Mouse (Mus musculus) myocyte (in vitro differentiated cells): ENCODE results near the gene Akap12. TPM values are rescaled to one million over a fixed set of nuclear protein-coding genes. Genes with fewer than 3 reads are reported as not detected.

Source experiments
- H3K27me3 ChIP-seq: one replicate; pipeline ENCODE4 v1.6.1; 2011; ENCODE audit not compliant: control insufficient read depth, insufficient read depth, insufficient read length
- H3K36me3 ChIP-seq: one replicate; pipeline ENCODE4 v1.6.1; 2011; ENCODE audit not compliant: control insufficient read depth, insufficient read depth
- H3K4me2 ChIP-seq: one replicate; pipeline ENCODE4 v1.6.1; 2011; ENCODE audit warnings: low read depth, control low read depth
- H3K4me3 ChIP-seq: one replicate; pipeline ENCODE4 v1.5.1; 2011; ENCODE audit warnings: mild to moderate bottlenecking, control low read depth, moderate library complexity
- H3K79me2 ChIP-seq: one replicate; pipeline ENCODE4 v1.6.1; 2011; ENCODE audit not compliant: control insufficient read depth, insufficient read depth
- H3ac ChIP-seq: one replicate; pipeline ENCODE4 v1.6.1; 2011; ENCODE audit not compliant: control insufficient read depth, insufficient read length
- CEBPB ChIP-seq: IDR thresholded peaks from 2 replicates; pipeline ENCODE4 v1.6.1; 2011; ENCODE audit warnings: mild to moderate bottlenecking, moderate library complexity; ENCODE audit not compliant: poor library complexity, insufficient read depth, severe bottlenecking
- E2F4 ChIP-seq: IDR thresholded peaks from one replicate; pipeline ENCODE4 v1.6.1; 2011; ENCODE audit warnings: mild to moderate bottlenecking, control low read depth, moderate library complexity; ENCODE audit not compliant: insufficient read depth
- MAX ChIP-seq: IDR thresholded peaks from one replicate; pipeline ENCODE4 v1.6.1; 2011; ENCODE audit warnings: low read depth, mild to moderate bottlenecking, control low read depth
- MYOD1 ChIP-seq, 3 experiments: IDR thresholded peaks; one replicate each; pipeline ENCODE4 v1.6.1; 2011; ENCODE audit warnings: control low read depth in 2 of 3, low read depth in 2 of 3, mild to moderate bottlenecking in 2 of 3, moderate library complexity in 1 of 3; ENCODE audit not compliant: insufficient read length in 2 of 3, control insufficient read depth in 1 of 3
- MYOG ChIP-seq, 3 experiments: IDR thresholded peaks; one replicate each; pipeline ENCODE4 v1.6.1; 2011; ENCODE audit warnings: control low read depth in 2 of 3, low read depth in 2 of 3, mild to moderate bottlenecking in 2 of 3; ENCODE audit not compliant: insufficient read length in 2 of 3, control insufficient read depth in 1 of 3, insufficient read depth in 1 of 3
- POLR2A ChIP-seq: IDR thresholded peaks from one replicate; pipeline ENCODE4 v1.6.1; 2011; ENCODE audit warnings: low read depth, mild to moderate bottlenecking, control low read depth, moderate library complexity; ENCODE audit not compliant: insufficient read length
- POLR2AphosphoS2 ChIP-seq: IDR thresholded peaks from one replicate; pipeline ENCODE4 v1.6.1; 2011; ENCODE audit warnings: low read depth, control low read depth; ENCODE audit not compliant: insufficient read length
- REST ChIP-seq: IDR thresholded peaks from one replicate; pipeline ENCODE4 v1.6.1; 2011; ENCODE audit warnings: mild to moderate bottlenecking, control low read depth, moderate library complexity; ENCODE audit not compliant: insufficient read depth, insufficient read length
- SRF ChIP-seq: IDR thresholded peaks from one replicate; pipeline ENCODE4 v1.6.1; 2011; ENCODE audit warnings: low read depth; ENCODE audit not compliant: control insufficient read depth, insufficient read length
- TCF12 ChIP-seq: IDR thresholded peaks from one replicate; pipeline ENCODE4 v1.6.1; 2011; ENCODE audit warnings: mild to moderate bottlenecking, control low read depth; ENCODE audit not compliant: poor library complexity, insufficient read depth, severe bottlenecking
- TCF3 ChIP-seq: IDR thresholded peaks from one replicate; pipeline ENCODE4 v1.6.1; 2011; ENCODE audit warnings: low read depth, control low read depth; ENCODE audit not compliant: insufficient read length
- USF1 ChIP-seq: IDR thresholded peaks from one replicate; pipeline ENCODE4 v1.6.1; 2011; ENCODE audit warnings: low read depth, mild to moderate bottlenecking, control low read depth, moderate library complexity
- polyA plus RNA-seq: library from polyadenylated mRNA; unstranded; fragments of >200 nt; fragmentation: generic; extraction: Trizol; gene quantifications from one replicate; pipeline ENCODE4 v1.2.1, GENCODE M21; 2012; ENCODE audit warnings: missing spikeins

The Akap12 gene
- polyA plus RNA-seq, 1 experiment: 0.55 TPM

DNA sequence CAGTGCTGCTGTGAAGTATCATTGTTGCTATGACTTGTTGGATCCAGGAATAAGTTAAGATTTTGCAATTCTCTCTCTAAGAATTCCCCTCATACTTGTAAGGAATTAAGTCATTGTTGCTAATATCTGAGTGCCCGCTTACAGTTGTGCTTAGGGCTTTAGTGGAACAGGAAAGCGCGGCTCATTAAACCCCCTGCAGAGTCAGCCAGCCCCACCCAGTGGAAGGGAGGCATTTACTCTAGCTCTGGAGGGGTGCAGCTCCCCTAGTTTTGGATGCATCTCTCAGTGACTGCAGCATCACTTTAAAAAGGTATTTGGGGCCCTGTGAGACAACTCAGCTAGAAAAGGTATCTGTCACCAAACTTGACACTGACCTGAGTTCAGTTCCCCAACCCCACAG, 24.0 kb downstream of the Akap12 start:
- Histone ChIP-seq H3K27me3 (no peaks in the 10 kb centered on the region), H3K36me3 (no peaks in the 10 kb centered on the region), H3ac (no peak overlapping the region), H3K79me2 (no peaks in the 10 kb centered on the region), H3K4me3 (no peak overlapping the region), H3K4me2 (no peak overlapping the region)
- no peak for TF ChIP-seq E2F4
- TF ChIP-seq CEBPB: no peak
- TF ChIP-seq TCF3: no peak
- no peak for TF ChIP-seq USF1
- no peak for TF ChIP-seq POLR2A
- no peak for TF ChIP-seq SRF
- no peak for TF ChIP-seq POLR2AphosphoS2

DNA sequence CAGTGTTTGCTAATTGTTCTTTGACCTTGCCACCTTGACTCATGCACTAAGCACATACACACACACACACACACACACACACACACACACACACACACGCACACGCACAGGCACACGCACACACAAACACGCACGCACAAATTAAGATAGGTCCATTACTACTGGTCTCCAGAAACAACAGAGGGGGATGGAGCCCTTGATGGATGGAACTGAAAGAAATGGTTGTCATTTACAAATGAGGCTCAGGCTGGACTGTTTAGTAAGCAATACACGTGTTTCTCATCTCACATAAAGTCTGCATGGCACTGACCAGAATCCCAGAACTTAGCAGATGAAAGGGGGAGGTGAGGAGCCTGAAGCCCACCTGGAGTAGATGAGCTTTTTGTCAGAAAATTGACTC, 24.4 kb downstream of the Akap12 start:
- no peak overlapping the region for H3K4me3 ChIP-seq
- no peak for TF ChIP-seq MAX
- TF ChIP-seq USF1: no peak
- TF ChIP-seq SRF: no peak
- TF ChIP-seq TCF3: no peak
- TF ChIP-seq REST: no peak
- no peak for TF ChIP-seq MYOD1 (IDR thresholded peaks at IDR 0.05; ENCODE audit: control insufficient read depth in 1 of 3, insufficient read length in 2 of 3, low read depth in 2 of 3)
- no peak for TF ChIP-seq POLR2A
- no peak for TF ChIP-seq POLR2AphosphoS2
- TF ChIP-seq E2F4: no peak
- TF ChIP-seq TCF12: no peak
- TF ChIP-seq MYOG (IDR thresholded peaks at IDR 0.05; ENCODE audit: control insufficient read depth in 1 of 3, insufficient read depth in 1 of 3, insufficient read length in 2 of 3, low read depth in 2 of 3): no peak
- TF ChIP-seq CEBPB: no peak
- H3K4me2 ChIP-seq: no peak overlapping the region
- H3K36me3 ChIP-seq: no peaks in the 10 kb centered on the region
- H3ac ChIP-seq: no peak overlapping the region
- H3K27me3 ChIP-seq: no peaks in the 10 kb centered on the region
- no peaks in the 10 kb centered on the region for H3K79me2 ChIP-seq

DNA sequence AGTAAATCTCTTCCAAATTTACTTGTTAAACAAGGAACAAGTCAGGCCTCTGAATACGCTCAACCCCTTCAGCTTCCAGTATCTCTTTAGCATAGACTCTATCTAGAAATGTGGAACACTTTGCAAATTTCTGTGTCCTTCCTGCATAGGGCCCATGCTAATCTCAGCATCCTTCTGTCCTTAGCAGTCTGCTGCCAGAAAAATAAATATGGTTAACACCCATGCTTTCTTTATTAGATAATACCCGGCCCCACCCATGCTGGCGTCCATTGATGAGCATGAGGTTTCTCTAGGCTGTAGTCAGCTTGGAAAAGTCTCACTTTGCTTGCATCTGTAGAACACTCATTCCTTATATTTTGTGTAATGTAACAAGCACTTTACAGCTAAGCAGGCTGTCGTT, 27.2 kb downstream of the Akap12 start:
- H3K79me2 ChIP-seq: no peaks in the 10 kb centered on the region
- H3ac ChIP-seq: no peak overlapping the region
- TF ChIP-seq POLR2AphosphoS2 (no peak), TCF3 (no peak), MYOG (IDR thresholded peaks at IDR 0.05; ENCODE audit: control insufficient read depth in 1 of 3, insufficient read depth in 1 of 3, insufficient read length in 2 of 3, low read depth in 2 of 3) (no peak), TCF12 (no peak), REST (no peak), USF1 (no peak), MAX (no peak), CEBPB (no peak), E2F4 (no peak)
- no peak overlapping the region for H3K4me2 ChIP-seq
- H3K27me3 ChIP-seq: no peaks in the 10 kb centered on the region
- H3K36me3 ChIP-seq: no peaks in the 10 kb centered on the region
- H3K4me3 ChIP-seq: no peak overlapping the region

DNA sequence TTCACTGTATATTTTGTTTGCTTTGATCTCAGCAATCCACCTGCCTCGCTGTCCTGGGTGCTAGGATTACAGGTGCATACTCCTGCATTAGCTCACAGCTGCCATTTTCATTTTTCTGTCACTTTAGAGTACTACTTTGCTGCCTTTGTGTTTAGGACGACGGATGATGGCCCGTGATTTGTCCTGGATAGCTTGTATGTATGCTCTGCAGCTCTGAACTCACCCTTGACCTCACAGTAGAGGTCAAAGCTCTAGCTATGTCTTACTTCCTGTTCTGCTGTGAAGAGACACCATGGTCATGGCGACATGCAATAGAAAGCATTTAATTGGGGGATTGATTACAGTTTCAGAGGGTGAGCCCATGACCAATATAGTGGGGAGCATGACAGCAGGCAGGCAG, 37.4 kb downstream of the Akap12 start:
- Histone ChIP-seq H3K36me3 (no peaks in the 10 kb centered on the region), H3K79me2 (no peaks in the 10 kb centered on the region), H3K27me3 (no peaks in the 10 kb centered on the region), H3ac (no peak overlapping the region), H3K4me2 (no peak overlapping the region), H3K4me3 (no peak overlapping the region)
- TF ChIP-seq SRF (no peak), POLR2A (no peak), CEBPB (no peak), USF1 (no peak), TCF3 (no peak), TCF12 (no peak), MAX (no peak), POLR2AphosphoS2 (no peak), MYOD1 (IDR thresholded peaks at IDR 0.05; ENCODE audit: control insufficient read depth in 1 of 3, insufficient read length in 2 of 3, low read depth in 2 of 3) (no peak)

DNA sequence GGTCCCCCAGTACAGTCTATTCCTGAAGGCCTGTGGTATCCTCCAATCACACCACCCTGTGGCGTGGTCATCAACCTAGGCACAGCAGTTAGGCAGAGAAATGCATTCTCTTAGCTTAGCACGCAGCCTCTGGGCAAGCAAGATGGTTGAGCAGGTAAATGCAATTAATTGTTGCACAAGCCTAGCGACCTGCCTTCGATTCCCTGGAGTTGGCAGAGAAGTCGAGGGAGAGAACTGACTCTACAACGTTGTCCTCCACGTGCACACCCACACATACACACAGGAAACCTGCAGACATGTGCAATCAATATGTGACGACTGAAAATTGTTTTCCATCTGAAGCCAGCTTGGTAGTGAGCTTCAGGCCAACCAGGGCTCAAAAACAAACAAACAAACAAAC, 57.7 kb downstream of the Akap12 start:
- TF ChIP-seq SRF (no peak), REST (no peak), E2F4 (no peak), TCF3 (no peak), CEBPB (no peak), MYOG (IDR thresholded peaks at IDR 0.05; ENCODE audit: control insufficient read depth in 1 of 3, insufficient read depth in 1 of 3, insufficient read length in 2 of 3, low read depth in 2 of 3) (no peak), MAX (no peak), USF1 (no peak), TCF12 (no peak), MYOD1 (IDR thresholded peaks at IDR 0.05; ENCODE audit: control insufficient read depth in 1 of 3, insufficient read length in 2 of 3, low read depth in 2 of 3) (no peak), POLR2AphosphoS2 (no peak), POLR2A (no peak)
- H3K4me3 ChIP-seq: no peak overlapping the region
- H3K79me2 ChIP-seq: no peaks in the 10 kb centered on the region

More for the DNA sequence above, 57.7 kb downstream of the Akap12 start:
- Histone ChIP-seq H3ac (no peak overlapping the region), H3K4me2 (no peak overlapping the region), H3K27me3 (no peaks in the 10 kb centered on the region), H3K36me3 (no peaks in the 10 kb centered on the region)
